Mouse (Mus musculus): ENCODE measurements around the gene Afg3l1.

DNA sequence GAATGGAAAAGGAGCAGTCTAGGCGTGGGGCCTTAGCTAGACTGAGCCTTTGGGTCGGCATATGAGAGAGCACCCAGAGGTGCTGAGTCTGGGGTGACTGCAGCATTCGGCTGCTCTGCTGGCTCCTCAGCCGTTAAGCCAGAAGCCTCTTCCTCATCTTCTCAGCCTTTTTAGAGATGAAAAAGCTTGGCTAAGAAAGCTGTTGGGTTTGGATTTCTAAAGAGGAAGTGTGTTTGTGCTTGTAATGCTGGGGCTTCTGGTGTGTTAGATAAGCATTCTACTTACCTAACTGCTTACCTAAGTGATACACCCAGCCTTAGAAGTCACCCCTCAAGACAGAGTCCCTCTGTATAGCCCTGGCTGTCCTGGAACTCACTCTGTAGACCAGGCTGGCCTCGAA lies 26.9 kb upstream of the Afg3l1 start:
- TF ChIP-seq CTCF (IDR thresholded peaks at IDR 0.05; ENCODE audit: low read depth) = no peak
- TF ChIP-seq EP300 (IDR thresholded peaks at IDR 0.05; ENCODE audit: low read depth) = no peak

Data from heart, postnatal 0 days (tissue).